Mouse (Mus musculus): ENCODE measurements around the gene Rpusd2. TPM values are rescaled to one million over a fixed set of nuclear protein-coding genes. Genes with fewer than 3 reads are reported as not detected.

The Rpusd2 gene
- polyA plus RNA-seq, 1 experiment = 16.2 TPM

DNA sequence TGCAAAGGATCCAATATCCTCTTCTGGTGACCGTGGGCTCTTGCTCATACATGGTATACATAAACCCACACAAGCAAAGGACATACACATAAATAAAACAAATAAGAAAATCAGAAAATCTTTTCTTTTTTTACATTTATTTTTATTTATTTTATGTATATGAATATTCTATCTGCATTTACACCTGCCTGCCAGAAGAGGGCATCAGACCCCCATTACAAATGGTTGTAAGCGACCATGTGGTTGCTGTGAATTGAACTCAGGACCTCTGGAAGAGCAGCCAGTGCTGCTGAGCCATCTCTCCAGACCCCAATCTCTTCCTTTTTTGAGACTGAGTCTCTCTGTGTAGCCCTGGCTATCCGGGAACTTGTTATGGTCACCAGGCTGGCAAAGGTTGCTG is 16.9 kb upstream of the Rpusd2 start:
- no peak overlapping the region for H3K27ac ChIP-seq (ENCODE audit: insufficient read depth, low read length)
- peak; percentile 11 for TF ChIP-seq CTCF (IDR thresholded peaks at IDR 0.05; ENCODE audit: low read depth, low read length)
- no peak for TF ChIP-seq EP300 (IDR thresholded peaks at IDR 0.05; ENCODE audit: insufficient read depth, low read depth, low read length)
- H3K4me3 ChIP-seq (ENCODE audit: low read depth, low read length) = no peak overlapping the region
- H3K4me1 ChIP-seq (ENCODE audit: control insufficient read depth, insufficient read depth, low read length) = no peaks in the 10 kb centered on the region
- H3K9ac ChIP-seq (ENCODE audit: low read depth, poor library complexity, severe bottlenecking) = no peak overlapping the region
- no peaks in the 10 kb centered on the region for H3K27me3 ChIP-seq (ENCODE audit: control insufficient read depth, insufficient read depth, low read length, poor library complexity, severe bottlenecking)
- H3K36me3 ChIP-seq (ENCODE audit: control insufficient read depth, insufficient read depth, low read length, poor library complexity, severe bottlenecking) = peaks cover 8% of the 10 kb centered on the region; the same call in 1 of the 2 replicates
- 0 out of 2 replicates have a peak, but pooled peaks cover 3% of the 10 kb centered on the region for H3K9me3 ChIP-seq (replicated peaks; ENCODE audit: control insufficient read depth, insufficient read depth, low read length, poor library complexity, severe bottlenecking)

DNA sequence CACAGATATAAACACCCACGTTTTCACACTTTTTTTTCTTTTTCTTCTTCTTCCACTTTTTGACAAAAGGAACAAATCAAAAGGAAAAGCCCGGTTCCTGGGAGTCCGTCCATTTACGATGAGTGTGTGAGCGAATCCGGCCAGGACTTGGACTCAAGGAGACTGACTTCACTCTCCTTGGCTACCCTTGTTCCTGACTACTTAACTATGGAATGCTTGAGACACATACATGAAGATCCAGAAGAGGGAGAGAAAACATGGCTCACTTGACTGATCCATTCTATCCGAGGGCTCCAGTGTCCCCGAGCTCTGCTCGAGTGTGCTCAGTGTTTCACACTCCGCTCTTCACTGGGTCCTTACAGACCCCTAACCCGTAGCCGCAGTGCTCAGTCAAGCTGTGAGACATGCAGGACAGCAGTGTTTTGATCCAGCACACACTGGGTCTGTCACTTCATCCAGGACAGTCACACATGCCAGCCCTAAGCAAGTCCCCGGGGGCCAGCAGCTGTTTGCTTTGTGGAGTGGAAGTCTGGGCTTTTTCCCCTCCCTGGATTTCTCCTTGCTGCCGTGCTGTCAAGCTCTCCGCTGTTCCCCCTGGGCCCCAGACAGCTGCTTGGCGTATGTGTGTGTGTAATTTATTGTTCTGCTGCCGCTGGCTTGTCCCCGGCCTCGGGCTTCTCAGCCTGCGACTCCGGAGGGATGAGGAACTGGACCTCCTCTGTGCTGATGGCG is 16.0 kb upstream of the Rpusd2 start:
- Histone ChIP-seq H3K27ac (ENCODE audit: insufficient read depth, low read length) (no peak overlapping the region), H3K4me3 (ENCODE audit: low read depth, low read length) (no peak overlapping the region), H3K9ac (ENCODE audit: low read depth, poor library complexity, severe bottlenecking) (no peak overlapping the region), H3K4me1 (ENCODE audit: control insufficient read depth, insufficient read depth, low read length) (no peaks in the 10 kb centered on the region), H3K27me3 (ENCODE audit: control insufficient read depth, insufficient read depth, low read length, poor library complexity, severe bottlenecking) (no peaks in the 10 kb centered on the region), H3K36me3 (ENCODE audit: control insufficient read depth, insufficient read depth, low read length, poor library complexity, severe bottlenecking) (peaks cover 8% of the 10 kb centered on the region; the same call in 1 of the 2 replicates), H3K9me3 (replicated peaks; ENCODE audit: control insufficient read depth, insufficient read depth, low read length, poor library complexity, severe bottlenecking) (0 out of 2 replicates have a peak, but pooled peaks cover 3% of the 10 kb centered on the region)
- TF ChIP-seq POLR2A (IDR thresholded peaks at IDR 0.05; ENCODE audit: insufficient read depth, low read length) = no peak
- no peak for TF ChIP-seq CTCF (IDR thresholded peaks at IDR 0.05; ENCODE audit: low read depth, low read length)
- TF ChIP-seq EP300 (IDR thresholded peaks at IDR 0.05; ENCODE audit: insufficient read depth, low read depth, low read length) = no peak

DNA sequence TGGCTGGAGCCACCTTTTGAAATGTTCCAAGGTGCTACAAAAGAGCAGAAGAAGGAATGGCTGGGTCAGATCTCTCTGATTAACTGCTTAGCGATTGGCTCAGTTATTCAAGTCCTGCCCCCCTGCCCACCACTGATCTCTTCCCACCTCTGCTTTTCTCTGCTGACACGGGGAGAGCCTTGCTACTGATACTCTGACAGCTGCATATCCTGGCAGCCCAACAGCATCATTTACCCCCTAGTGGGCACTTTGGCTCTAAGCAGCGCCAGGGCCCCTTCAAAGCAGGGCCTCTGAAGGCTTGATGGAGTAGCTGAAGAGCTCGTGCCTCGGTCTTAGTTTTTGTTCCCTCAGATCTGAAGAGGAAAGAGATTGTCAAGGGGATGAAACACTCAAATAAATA is 15.5 kb upstream of the Rpusd2 start:
- H3K36me3 ChIP-seq (ENCODE audit: control insufficient read depth, insufficient read depth, low read length, poor library complexity, severe bottlenecking) = peaks cover 8% of the 10 kb centered on the region; the same call in 1 of the 2 replicates
- no peaks in the 10 kb centered on the region for H3K27me3 ChIP-seq (ENCODE audit: control insufficient read depth, insufficient read depth, low read length, poor library complexity, severe bottlenecking)
- no peak overlapping the region for H3K4me3 ChIP-seq (ENCODE audit: low read depth, low read length)
- no peaks in the 10 kb centered on the region for H3K4me1 ChIP-seq (ENCODE audit: control insufficient read depth, insufficient read depth, low read length)
- TF ChIP-seq EP300 (IDR thresholded peaks at IDR 0.05; ENCODE audit: insufficient read depth, low read depth, low read length) (no peak), CTCF (IDR thresholded peaks at IDR 0.05; ENCODE audit: low read depth, low read length) (peak; percentile 4), POLR2A (IDR thresholded peaks at IDR 0.05; ENCODE audit: insufficient read depth, low read length) (no peak)
- H3K9ac ChIP-seq (ENCODE audit: low read depth, poor library complexity, severe bottlenecking) = no peak overlapping the region
- no peak overlapping the region for H3K27ac ChIP-seq (ENCODE audit: insufficient read depth, low read length)
- 0 out of 2 replicates have a peak, but pooled peaks cover 3% of the 10 kb centered on the region for H3K9me3 ChIP-seq (replicated peaks; ENCODE audit: control insufficient read depth, insufficient read depth, low read length, poor library complexity, severe bottlenecking)

DNA sequence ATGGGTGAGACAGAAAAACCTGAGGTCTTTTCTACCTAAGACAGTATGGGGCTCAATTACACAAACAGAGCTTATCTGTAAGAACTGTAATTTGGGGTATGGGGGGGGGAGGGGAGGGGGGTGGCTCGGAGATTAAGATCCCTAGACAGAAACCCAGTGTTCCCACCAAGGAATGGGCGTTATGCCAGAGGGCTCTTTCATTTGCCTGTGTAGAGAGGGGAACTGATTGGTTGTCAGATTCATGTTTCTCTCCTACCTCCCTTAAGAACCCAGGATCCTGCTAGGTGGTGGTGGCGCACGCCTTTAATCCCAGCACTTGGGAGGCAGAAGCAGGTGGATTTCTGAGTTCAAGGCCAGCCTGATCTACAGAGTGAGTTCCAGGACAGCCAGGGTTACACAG is 15.1 kb upstream of the Rpusd2 start:
- TF ChIP-seq EP300 (IDR thresholded peaks at IDR 0.05; ENCODE audit: insufficient read depth, low read depth, low read length) = no peak
- no peak for TF ChIP-seq POLR2A (IDR thresholded peaks at IDR 0.05; ENCODE audit: insufficient read depth, low read length)
- TF ChIP-seq CTCF (IDR thresholded peaks at IDR 0.05; ENCODE audit: low read depth, low read length) = no peak
- H3K4me3 ChIP-seq (ENCODE audit: low read depth, low read length) = no peak overlapping the region
- H3K9ac ChIP-seq (ENCODE audit: low read depth, poor library complexity, severe bottlenecking) = no peak overlapping the region
- H3K4me1 ChIP-seq (ENCODE audit: control insufficient read depth, insufficient read depth, low read length) = no peaks in the 10 kb centered on the region
- no peaks in the 10 kb centered on the region for H3K27me3 ChIP-seq (ENCODE audit: control insufficient read depth, insufficient read depth, low read length, poor library complexity, severe bottlenecking)
- peaks cover 8% of the 10 kb centered on the region; the same call in 1 of the 2 replicates for H3K36me3 ChIP-seq (ENCODE audit: control insufficient read depth, insufficient read depth, low read length, poor library complexity, severe bottlenecking)
- 0 out of 2 replicates have a peak, but pooled peaks cover 3% of the 10 kb centered on the region for H3K9me3 ChIP-seq (replicated peaks; ENCODE audit: control insufficient read depth, insufficient read depth, low read length, poor library complexity, severe bottlenecking)
- H3K27ac ChIP-seq (ENCODE audit: insufficient read depth, low read length) = no peak overlapping the region

DNA sequence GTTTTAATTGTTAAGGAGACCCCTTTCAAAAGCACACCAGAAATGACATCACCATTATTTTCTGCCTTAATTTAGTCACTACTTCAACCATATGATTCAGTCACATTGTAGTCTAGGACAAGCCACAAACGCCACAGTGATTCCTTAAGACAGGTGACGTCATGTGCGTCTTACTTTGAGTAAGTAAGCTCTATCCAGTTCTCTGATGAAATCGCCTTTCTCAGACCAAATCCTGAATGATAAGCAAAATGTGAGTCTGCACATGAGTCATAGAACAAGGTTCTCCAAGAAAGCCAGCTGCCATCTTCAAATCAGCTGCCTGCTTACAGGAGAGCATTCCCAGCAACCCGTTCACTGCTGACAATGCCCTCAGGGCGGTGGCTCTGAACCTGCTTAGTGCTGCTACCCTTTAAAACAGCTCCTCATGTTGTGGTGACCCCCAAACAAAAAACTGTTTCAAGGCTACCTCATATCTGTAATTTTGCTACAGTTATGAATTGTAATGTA is 11.4 kb upstream of the Rpusd2 start:
- no peaks in the 10 kb centered on the region for H3K27me3 ChIP-seq (ENCODE audit: control insufficient read depth, insufficient read depth, low read length, poor library complexity, severe bottlenecking)
- H3K4me1 ChIP-seq (ENCODE audit: control insufficient read depth, insufficient read depth, low read length) = no peaks in the 10 kb centered on the region
- TF ChIP-seq CTCF (IDR thresholded peaks at IDR 0.05; ENCODE audit: low read depth, low read length) = no peak
- no peak for TF ChIP-seq EP300 (IDR thresholded peaks at IDR 0.05; ENCODE audit: insufficient read depth, low read depth, low read length)
- TF ChIP-seq POLR2A (IDR thresholded peaks at IDR 0.05; ENCODE audit: insufficient read depth, low read length) = no peak
- 0 out of 2 replicates have a peak, but pooled peaks cover 3% of the 10 kb centered on the region for H3K9me3 ChIP-seq (replicated peaks; ENCODE audit: control insufficient read depth, insufficient read depth, low read length, poor library complexity, severe bottlenecking)
- H3K4me3 ChIP-seq (ENCODE audit: low read depth, low read length) = no peak overlapping the region
- H3K27ac ChIP-seq (ENCODE audit: insufficient read depth, low read length) = no peak overlapping the region
- peaks cover 8% of the 10 kb centered on the region; the same call in 1 of the 2 replicates for H3K36me3 ChIP-seq (ENCODE audit: control insufficient read depth, insufficient read depth, low read length, poor library complexity, severe bottlenecking)
- H3K9ac ChIP-seq (ENCODE audit: low read depth, poor library complexity, severe bottlenecking) = no peak overlapping the region
